Mouse (Mus musculus): ENCODE results near the gene Tsr3. TPM values are rescaled to one million over a fixed set of nuclear protein-coding genes. Genes with fewer than 3 reads are reported as not detected.

The Tsr3 gene
- 4.8 TPM for polyA plus RNA-seq (2014; fragmentation: Illumina TruSeq; extraction: RNeasy Lipid Tissue Mini Kit (QIAGEN cat#74804))

DNA sequence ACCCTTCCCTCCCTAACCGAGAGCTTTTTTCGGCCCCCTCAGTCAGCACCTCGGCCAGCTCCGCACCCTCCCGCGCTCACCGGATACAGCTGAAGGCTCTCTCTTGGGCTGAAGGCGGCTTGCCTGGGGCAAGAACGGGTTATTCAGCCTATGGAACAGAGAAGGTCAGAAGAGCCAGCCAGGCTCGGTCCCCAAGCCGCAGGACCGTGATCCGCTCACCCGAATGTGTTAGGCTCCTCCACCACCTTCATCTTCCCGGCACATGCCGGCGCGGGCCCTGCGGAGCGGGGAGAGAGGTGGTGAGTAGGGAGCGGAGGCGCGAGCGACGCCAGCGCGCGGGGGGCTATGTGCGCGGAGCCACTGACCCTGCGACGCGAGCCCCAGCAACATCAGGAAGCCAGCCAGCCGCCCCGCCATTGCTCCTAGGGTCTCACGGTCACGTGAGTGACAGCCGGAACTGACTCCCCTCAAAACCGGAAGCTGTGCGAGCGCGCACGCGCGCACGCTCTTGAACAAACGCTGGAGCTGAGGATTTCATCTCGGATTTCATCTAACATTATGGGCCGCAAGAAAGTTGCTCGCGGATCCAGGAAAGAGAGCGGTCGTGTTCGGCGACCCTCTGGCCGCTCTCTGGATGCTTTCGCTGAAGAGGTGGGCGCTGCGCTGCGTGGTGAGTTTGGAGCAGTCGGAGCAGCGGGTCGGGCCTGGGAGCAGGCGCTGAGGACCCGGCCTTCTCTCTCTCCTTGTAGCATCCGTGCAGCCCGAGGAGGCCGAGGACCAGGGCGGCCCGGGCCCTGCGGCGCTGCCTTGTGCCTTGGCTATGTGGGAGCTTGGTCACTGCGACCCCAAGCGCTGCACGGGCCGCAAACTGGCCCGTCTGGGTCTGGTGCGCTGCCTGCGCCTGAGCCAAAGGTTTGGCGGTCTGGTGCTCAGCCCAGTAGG lies at the start of gene Tsr3, which contains the start of gene Gnptg:
Tsr3 (plus strand) TSS at position 476 of the 942 bp plus-strand sequence.
Gnptg (minus strand) TSS at position 430 of the 942 bp plus-strand sequence.

DNA sequence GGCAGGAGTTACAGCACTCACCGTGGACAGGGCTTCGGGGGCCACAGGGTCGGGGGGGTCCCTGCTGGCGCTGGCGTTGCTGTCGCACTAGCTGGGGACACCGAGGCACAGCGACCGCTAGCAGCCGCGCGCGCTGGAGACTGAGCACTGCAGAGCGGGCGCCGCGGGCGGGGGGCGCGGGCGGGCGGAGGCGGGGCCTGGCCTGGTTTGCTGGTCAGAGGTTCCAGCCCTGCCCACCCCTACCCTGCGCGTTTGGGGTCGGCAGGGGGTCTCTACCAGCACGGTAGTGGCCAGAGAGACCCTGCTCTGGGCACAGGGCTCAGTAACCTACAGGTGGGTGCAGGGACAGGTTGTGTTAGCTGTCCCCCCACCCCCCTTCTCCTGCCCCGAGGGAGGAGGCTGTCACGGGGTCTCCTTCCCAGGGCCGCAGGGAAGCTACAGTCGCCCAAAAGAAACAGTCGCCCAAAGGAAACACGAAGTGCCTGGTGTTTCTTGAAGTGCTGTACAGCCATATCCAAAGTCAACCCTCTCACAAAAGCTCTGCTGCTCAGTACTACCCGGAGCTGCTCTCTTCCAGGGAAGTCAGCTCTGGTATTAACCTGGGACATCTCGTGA lies 16.3 kb downstream of the Tsr3 start, which contains the start of gene Baiap3:
Baiap3 (minus strand) TSS at position 225 of the 615 bp plus-strand sequence.

DNA sequence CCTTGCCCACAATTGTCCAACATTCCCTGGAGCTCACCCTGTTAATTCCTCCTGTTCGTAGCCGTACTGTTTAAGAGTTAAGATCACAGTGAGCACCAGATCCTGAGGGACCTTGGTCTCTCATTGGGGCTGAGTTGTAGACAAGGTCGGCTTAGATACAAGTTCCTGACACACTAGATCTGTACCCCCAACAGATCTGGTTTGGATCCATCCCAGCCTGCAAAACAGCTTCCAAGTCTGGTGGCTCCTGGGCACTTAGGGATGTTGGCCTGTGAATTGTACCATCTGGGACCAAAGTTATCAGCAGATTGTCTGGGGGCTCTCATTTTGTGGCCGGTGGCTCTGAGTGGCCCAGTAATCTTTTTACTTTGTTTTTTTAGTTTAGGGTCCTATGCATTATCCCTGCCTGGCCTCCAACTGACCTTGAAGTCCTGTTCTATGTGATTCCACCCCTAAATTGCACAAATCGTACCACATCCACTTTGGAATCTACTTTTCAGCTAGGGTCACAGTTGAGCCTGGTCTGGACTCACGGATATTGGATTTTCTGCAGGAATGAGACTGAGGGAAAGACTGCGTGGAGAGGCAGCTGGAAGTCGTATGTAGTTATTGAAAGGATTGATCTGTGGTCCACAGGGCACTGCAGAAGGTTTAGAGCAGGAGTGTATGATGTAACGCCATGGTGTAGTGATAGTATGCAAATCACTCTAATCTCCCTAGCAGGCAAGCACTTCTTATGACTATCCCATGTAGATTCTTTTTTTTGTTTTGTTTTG lies 34.8 kb downstream of the Tsr3 start, which contains the start of gene Ube2i:
Ube2i (minus strand) TSS at position 52 of the 776 bp plus-strand sequence.

Other genes starting within 250 kb of the Tsr3 start
- 8.0 TPM for gene Cramp1l, start 224.4 kb upstream of the Tsr3 start, polyA plus RNA-seq (2014; fragmentation: Illumina TruSeq; extraction: RNeasy Lipid Tissue Mini Kit (QIAGEN cat#74804))
- gene Ift140, start 224.1 kb upstream of the Tsr3 start, polyA plus RNA-seq (2014; fragmentation: Illumina TruSeq; extraction: RNeasy Lipid Tissue Mini Kit (QIAGEN cat#74804)), result 20.0 TPM
- 8.2 TPM for gene Tmem204, start 156.6 kb upstream of the Tsr3 start, polyA plus RNA-seq (2014; fragmentation: Illumina TruSeq; extraction: RNeasy Lipid Tissue Mini Kit (QIAGEN cat#74804))
- 1.1 TPM for gene Telo2, start 124.2 kb upstream of the Tsr3 start, polyA plus RNA-seq (2014; fragmentation: Illumina TruSeq; extraction: RNeasy Lipid Tissue Mini Kit (QIAGEN cat#74804))
- gene Ptx4, start 119.4 kb upstream of the Tsr3 start, polyA plus RNA-seq (2014; fragmentation: Illumina TruSeq; extraction: RNeasy Lipid Tissue Mini Kit (QIAGEN cat#74804)), result not detected
- 3.7 TPM for gene Clcn7, start 106.8 kb upstream of the Tsr3 start, polyA plus RNA-seq (2014; fragmentation: Illumina TruSeq; extraction: RNeasy Lipid Tissue Mini Kit (QIAGEN cat#74804))
- gene Ccdc154, start 77.7 kb upstream of the Tsr3 start, polyA plus RNA-seq (2014; fragmentation: Illumina TruSeq; extraction: RNeasy Lipid Tissue Mini Kit (QIAGEN cat#74804)), result not detected
- gene Gm38655, start 64.7 kb upstream of the Tsr3 start, polyA plus RNA-seq (2014; fragmentation: Illumina TruSeq; extraction: RNeasy Lipid Tissue Mini Kit (QIAGEN cat#74804)), result not detected
- 19.2 TPM for gene BC003965, start 55.6 kb upstream of the Tsr3 start, polyA plus RNA-seq (2014; fragmentation: Illumina TruSeq; extraction: RNeasy Lipid Tissue Mini Kit (QIAGEN cat#74804))
- 22.2 TPM for gene Unkl, start 51.8 kb upstream of the Tsr3 start, polyA plus RNA-seq (2014; fragmentation: Illumina TruSeq; extraction: RNeasy Lipid Tissue Mini Kit (QIAGEN cat#74804))
- gene Gnptg, start within 50 bp of the Tsr3 start, polyA plus RNA-seq (2014; fragmentation: Illumina TruSeq; extraction: RNeasy Lipid Tissue Mini Kit (QIAGEN cat#74804)), result 8.4 TPM
- gene Baiap3, start 16.2 kb downstream of the Tsr3 start, polyA plus RNA-seq (2014; fragmentation: Illumina TruSeq; extraction: RNeasy Lipid Tissue Mini Kit (QIAGEN cat#74804)), result not detected
- 305 TPM for gene Ube2i, start 34.5 kb downstream of the Tsr3 start, polyA plus RNA-seq (2014; fragmentation: Illumina TruSeq; extraction: RNeasy Lipid Tissue Mini Kit (QIAGEN cat#74804))
- gene Prss34, start 58.2 kb downstream of the Tsr3 start, polyA plus RNA-seq (2014; fragmentation: Illumina TruSeq; extraction: RNeasy Lipid Tissue Mini Kit (QIAGEN cat#74804)), result not detected
- gene Prss28, start 68.5 kb downstream of the Tsr3 start, polyA plus RNA-seq (2014; fragmentation: Illumina TruSeq; extraction: RNeasy Lipid Tissue Mini Kit (QIAGEN cat#74804)), result not detected
- not detected for gene Prss29, start 78.5 kb downstream of the Tsr3 start, polyA plus RNA-seq (2014; fragmentation: Illumina TruSeq; extraction: RNeasy Lipid Tissue Mini Kit (QIAGEN cat#74804))
- not detected for gene Tpsab1, start 105.4 kb downstream of the Tsr3 start, polyA plus RNA-seq (2014; fragmentation: Illumina TruSeq; extraction: RNeasy Lipid Tissue Mini Kit (QIAGEN cat#74804))
- not detected for gene Tpsb2, start 126.1 kb downstream of the Tsr3 start, polyA plus RNA-seq (2014; fragmentation: Illumina TruSeq; extraction: RNeasy Lipid Tissue Mini Kit (QIAGEN cat#74804))
- gene Tpsg1, start 129.1 kb downstream of the Tsr3 start, polyA plus RNA-seq (2014; fragmentation: Illumina TruSeq; extraction: RNeasy Lipid Tissue Mini Kit (QIAGEN cat#74804)), result not detected
- 0.66 TPM for gene Cacna1h, start 193.6 kb downstream of the Tsr3 start, polyA plus RNA-seq (2014; fragmentation: Illumina TruSeq; extraction: RNeasy Lipid Tissue Mini Kit (QIAGEN cat#74804))
- gene Tekt4, start 214.4 kb downstream of the Tsr3 start, polyA plus RNA-seq (2014; fragmentation: Illumina TruSeq; extraction: RNeasy Lipid Tissue Mini Kit (QIAGEN cat#74804)), result not detected